Mouse (Mus musculus): Measurements from ENCODE around the gene Tdpoz4. TPM values are rescaled to one million over a fixed set of nuclear protein-coding genes. Genes with fewer than 3 reads are reported as not detected.
"Not testable (repeated sequence)": the region's sequence is repeated elsewhere in the genome, so short reads cannot be mapped to it uniquely, and the experiment has no call there.

The Tdpoz4 gene
- total RNA-seq (2021): not detected

GRCm38 (mm10) chr3:93796098-93796497 lies at the start of gene Tdpoz4:
Gene Tdpoz4, plus strand, starts transcription at chr3:93796398.
- intact Hi-C loops (cut with DNase I); DNase-seq (ENCODE audit: low spot score): not testable (repeated sequence)

- intact Hi-C loops (cut with DNase I); DNase-seq (ENCODE audit: low spot score): not testable (repeated sequence)
Observed at GRCm38 (mm10) chr3:93754022-93754421, 42.2 kb upstream of the Tdpoz4 start.

DNA sequence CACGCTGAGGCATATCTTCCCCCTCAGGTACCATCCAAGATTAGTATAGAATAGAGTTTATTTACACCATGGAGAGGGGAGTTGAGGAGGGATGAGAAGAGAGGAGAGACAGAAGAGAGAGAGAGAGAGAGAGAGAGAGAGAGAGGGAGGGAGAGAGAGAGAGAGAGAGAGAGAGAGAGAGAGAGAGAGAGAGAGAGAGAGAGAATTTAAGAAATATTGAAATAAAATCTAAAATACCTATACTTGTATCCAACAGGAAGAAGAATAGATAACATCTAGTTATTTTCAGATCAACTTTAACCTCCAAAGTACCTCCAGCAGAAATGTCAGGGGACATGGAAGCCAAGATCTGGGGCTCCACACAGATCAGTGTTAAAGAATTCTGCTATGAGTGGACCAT lies 23.5 kb upstream of the Tdpoz4 start, which contains the start of gene Gm5773:
Gene Gm5773, plus strand, starts transcription at position 301 of the 400 bp plus-strand sequence.
- DNase-seq (ENCODE audit: low spot score); intact Hi-C loops (cut with DNase I): not testable (repeated sequence)

DNA sequence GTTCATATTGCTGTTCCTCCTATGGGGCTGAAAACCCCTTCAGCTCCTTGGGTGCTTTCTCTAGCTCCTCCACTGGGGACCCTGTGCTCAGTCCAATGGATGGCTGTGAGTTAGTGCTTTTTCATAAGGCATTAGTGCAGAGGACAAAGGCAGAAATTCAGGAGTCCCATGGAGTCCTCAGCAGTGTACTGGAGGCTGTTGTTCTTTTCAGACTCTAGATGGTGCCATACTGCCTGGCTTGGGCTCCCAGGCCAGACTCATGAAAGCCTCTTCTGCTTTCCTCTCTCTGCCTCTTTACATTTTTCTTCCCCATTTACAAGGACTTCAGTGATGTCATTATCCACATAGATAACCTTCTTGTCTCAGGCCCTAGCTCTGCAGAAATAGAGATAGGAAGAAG lies 17.1 kb downstream of the Tdpoz4 start:
- intact Hi-C loops (cut with DNase I): loop anchor here (5.0 kb wide), 1 partner anchor 201 kb away; no protein-coding TSS in a partner anchor
- not testable (repeated sequence) for DNase-seq (ENCODE audit: low spot score)

GRCm38 (mm10) chr3:93825720-93826119 lies 29.5 kb downstream of the Tdpoz4 start, which contains the start of gene Tdpoz3:
Gene Tdpoz3, plus strand, starts transcription at chr3:93826020.
- intact Hi-C loops (cut with DNase I): not testable (repeated sequence)

More at GRCm38 (mm10) chr3:93825720-93826119, 29.5 kb downstream of the Tdpoz4 start, which contains the start of gene Tdpoz3:
- DNase-seq (ENCODE audit: low spot score): not testable (repeated sequence)

Other genes starting within 250 kb of the Tdpoz4 start
- gene S100a10, start 241.3 kb upstream of the Tdpoz4 start, total RNA-seq (2021): 100 to 1,000 TPM in 1 of 2 experiments, 10 to 100 TPM in 1; 99.6 to 111 TPM
- gene Tdpoz2, start 143.7 kb upstream of the Tdpoz4 start, total RNA-seq (2021): not detected
- not detected for gene Tdpoz1, start 120.1 kb upstream of the Tdpoz4 start, total RNA-seq (2021)
- gene Gm37596, start 103.3 kb upstream of the Tdpoz4 start, total RNA-seq (2021): not detected
- not detected for gene Gm5773, start 23.4 kb upstream of the Tdpoz4 start, total RNA-seq (2021)
- not detected for gene Tdpoz3, start 29.6 kb downstream of the Tdpoz4 start, total RNA-seq (2021)
- not detected for gene Gm9117, start 147.1 kb downstream of the Tdpoz4 start, total RNA-seq (2021)
- gene Tdpoz5, start 164.9 kb downstream of the Tdpoz4 start, total RNA-seq (2021): not detected